Mouse (Mus musculus) spleen, adult 12 weeks (tissue): ENCODE data around the gene Crtc1.

ENCODE experiments used
- DNase-seq: peaks from one replicate; pipeline ENCODE4 v3.0.0; 2022; ENCODE audit warnings: low spot score

The Crtc1 gene

DNA sequence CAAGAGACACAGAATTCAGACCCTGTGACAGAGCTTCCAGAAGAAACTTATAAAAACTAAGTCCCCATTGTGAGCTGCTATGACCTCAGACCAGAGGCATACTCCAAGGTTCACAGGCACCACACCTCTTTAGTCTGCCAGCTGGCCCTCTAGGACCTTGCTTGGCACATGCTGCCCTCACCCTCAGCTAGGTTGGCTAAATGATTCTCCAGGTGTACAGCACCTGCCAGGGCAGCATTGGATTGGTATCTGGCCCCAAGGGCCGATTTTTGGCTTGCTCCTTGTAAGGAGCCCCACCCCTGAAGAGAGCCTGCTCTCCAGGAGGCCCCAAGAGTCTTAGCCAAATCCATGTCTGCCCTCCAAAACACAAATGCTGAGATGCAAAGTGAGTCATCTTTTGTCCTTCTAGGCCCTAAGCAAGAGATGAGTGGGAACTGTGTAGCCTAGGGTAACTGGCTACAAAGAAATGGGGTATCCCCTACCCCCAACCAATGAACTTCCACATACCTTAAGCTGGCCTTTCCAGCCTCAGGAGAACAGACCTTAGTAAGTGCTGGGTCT, 91.4 kb downstream of the Crtc1 start:
- DNase-seq = no peak

- DNase-seq = no peak
These were observed 91.9 kb downstream of the Crtc1 start for GRCm38 (mm10) chr8:70347443-70347842.

DNA sequence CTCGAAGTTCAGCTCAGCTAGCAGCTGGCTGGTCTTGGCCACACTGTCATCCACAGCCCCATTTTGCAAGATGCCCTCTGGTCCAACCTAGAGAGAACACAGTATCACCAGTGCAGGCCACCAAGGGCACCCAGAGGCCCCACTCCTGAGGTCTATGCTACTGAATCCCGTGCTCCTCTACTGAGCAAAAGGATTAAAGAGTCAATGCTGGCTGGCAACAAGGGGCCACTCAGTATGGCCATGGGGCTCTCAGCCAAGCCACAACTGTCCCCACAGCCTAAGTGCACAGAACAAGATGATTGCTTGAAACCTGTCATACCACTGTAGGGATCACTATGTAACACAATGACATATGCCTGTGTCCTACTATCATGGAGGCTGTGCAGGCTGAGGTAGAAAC, 95.1 kb downstream of the Crtc1 start:
- DNase-seq = no peak

- no peak for DNase-seq
These were observed 95.7 kb downstream of the Crtc1 start for GRCm38 (mm10) chr8:70343696-70344095.

DNA sequence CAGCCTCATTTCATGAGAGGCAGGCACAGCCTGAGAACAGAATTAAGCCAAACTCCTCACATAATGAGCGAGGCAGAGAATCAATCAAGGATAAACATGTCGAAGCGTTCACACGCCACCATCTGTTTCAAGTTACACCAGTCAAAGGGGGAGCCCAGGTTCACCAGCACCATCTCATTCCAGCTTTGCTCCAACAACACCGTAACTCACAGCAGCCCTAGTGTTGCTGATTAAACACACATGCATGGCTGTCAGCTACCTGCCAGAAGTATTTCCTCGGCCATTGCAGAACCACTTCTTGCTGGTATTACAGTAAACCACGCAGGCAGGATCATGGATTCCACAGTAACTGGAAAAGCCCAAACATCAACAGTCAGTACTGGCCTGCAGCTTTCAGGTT, 96.3 kb downstream of the Crtc1 start:
- DNase-seq = no peak

- DNase-seq = no peak
These were observed 97.4 kb downstream of the Crtc1 start for GRCm38 (mm10) chr8:70342007-70342406.

DNA sequence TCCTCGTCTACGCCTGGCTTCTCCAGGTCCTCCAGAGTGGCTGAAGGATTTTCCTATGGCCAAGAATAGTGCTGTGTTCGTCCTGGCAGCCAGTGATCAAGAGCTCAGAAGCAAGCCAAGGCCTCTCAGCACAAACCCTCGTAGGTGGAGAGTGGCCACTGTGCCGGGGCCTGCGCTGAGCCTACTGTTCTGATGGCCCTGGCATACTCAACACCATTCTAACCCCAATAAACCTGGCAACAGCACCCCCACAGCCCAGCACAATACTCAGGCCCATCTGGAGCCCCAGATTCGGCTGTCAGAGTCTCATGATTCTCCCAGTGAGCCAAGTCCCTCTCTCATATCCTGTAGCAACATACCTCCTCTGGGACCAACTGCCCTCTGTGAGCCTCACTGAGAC, 98.7 kb downstream of the Crtc1 start:
- no peak for DNase-seq

- no peak for DNase-seq
These were observed 100.4 kb downstream of the Crtc1 start for GRCm38 (mm10) chr8:70338931-70339330.

DNA sequence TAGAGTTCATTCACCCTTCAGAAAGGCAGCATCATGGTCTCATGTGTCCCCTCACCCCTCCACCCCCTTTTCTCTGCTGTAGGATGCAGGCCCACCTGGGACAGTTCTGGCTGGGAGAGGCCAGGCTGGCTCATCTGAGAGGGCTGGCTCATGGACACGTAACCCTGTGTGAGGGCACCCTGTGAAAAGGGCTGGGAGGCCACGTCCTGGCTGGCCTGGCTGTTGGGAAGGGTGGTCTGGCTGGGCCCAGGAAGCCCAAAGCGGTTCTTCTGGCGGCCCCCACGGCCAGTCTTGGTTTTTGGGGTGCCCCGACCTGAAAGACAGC, 106.5 kb downstream of the Crtc1 start:
- DNase-seq = no peak
